Mouse (Mus musculus): ENCODE results near the gene Txlna.

- TF ChIP-seq CTCF (IDR thresholded peaks at IDR 0.05; ENCODE audit: borderline replicate concordance, extremely low read depth, insufficient read depth, insufficient read length) (no peak), POLR2A (IDR thresholded peaks at IDR 0.05; ENCODE audit: borderline replicate concordance, extremely low read depth, insufficient read depth, insufficient read length, poor library complexity, severe bottlenecking) (0 out of 2 replicates have a peak, but pooled peaks have one; percentile 6)
Measured at GRCm38 (mm10) chr4:129672083-129672877, 31.4 kb upstream of the Txlna start, which contains the start of gene Kpna6.

All from brain, embryonic 14.5 days (tissue).